Comparison of ENCODE assay signal across 9 mouse cellular contexts in genomic region chr14:20610146-20610545, GRCm38 (mm10). TPM values are rescaled to one million over a fixed set of nuclear protein-coding genes. Genes with fewer than 3 reads are reported as not detected.
DNase-seq lines count a peak whose midpoint lies in the region; ATAC-seq lines count a peak whose summit lies in the region.
"Had no signal": no experiment of that assay in that cellular context is flagged by ENCODE, and none has a peak within 500 bp of the region (broad histone marks: within the 10 kb centered on the region; RNA-seq: fewer than 3 reads in every experiment).

No protein-coding gene starts in this region.

- no peaks in the 10 kb centered on the region for H3K36me3 ChIP-seq in kidney, embryonic 14.5 days (ENCODE audit: control insufficient read depth, insufficient read depth, low read length)
- no peaks in the 10 kb centered on the region for H3K36me3 ChIP-seq in stomach, embryonic 14.5 days (ENCODE audit: control insufficient read depth, insufficient read depth, low read length)

- H3K4me1 ChIP-seq in kidney, embryonic 14.5 days (ENCODE audit: control insufficient read depth, insufficient read depth, low read length) = no peaks in the 10 kb centered on the region
- H3K4me1 ChIP-seq in stomach, embryonic 14.5 days (ENCODE audit: control insufficient read depth, insufficient read depth, low read length) = no peaks in the 10 kb centered on the region

- peak; percentile 47 to 66 for DNase-seq in adrenal gland, adult (ENCODE audit: inconsistent age in 2 of 2, low spot score in 1 of 2)
- DNase-seq in adrenal gland, adult 18-20 months (ENCODE audit: low spot score in 2 of 2) = no peak
- peak; percentile 58 for DNase-seq in gonadal fat pad, adult 2 months (ENCODE audit: low read depth)
- no peak for DNase-seq in T-cell, adult 2 months (ENCODE audit: low spot score)
- no peak for DNase-seq in layer of hippocampus, postnatal 25 days (ENCODE audit: extremely low spot score in 1 of 2, low spot score in 1 of 2)
- no peak for DNase-seq in frontal cortex, adult 2 months (ENCODE audit: extremely low spot score in 1 of 2, low spot score in 1 of 2)

- H3K9ac ChIP-seq in kidney, embryonic 14.5 days (ENCODE audit: low read depth, low read length) = no peak overlapping the region
- no peak overlapping the region for H3K9ac ChIP-seq in stomach, embryonic 14.5 days (replicated peaks; ENCODE audit: low read depth, low read length)

- no peak for ATAC-seq in kidney, embryonic 14.5 days (ENCODE audit: low FRiP score, low TSS enrichment)
- ATAC-seq in stomach, embryonic 14.5 days (ENCODE audit: insufficient number of reproducible peaks, insufficient read depth, low FRiP score, low read depth) = no peak; the same call in 1 of the 2 replicates

- WGBS in kidney, embryonic 14.5 days = 76% methylated on average over 4 of the region's 4 CpGs
- WGBS in stomach, embryonic 14.5 days = 71% methylated on average over 4 of the region's 4 CpGs

- H3K4me3 ChIP-seq in kidney, embryonic 14.5 days (ENCODE audit: low read length) = no peak overlapping the region
- H3K4me3 ChIP-seq in stomach, embryonic 14.5 days (ENCODE audit: low read depth, low read length) = no peak overlapping the region

- no peaks in the 10 kb centered on the region for H3K27me3 ChIP-seq in kidney, embryonic 14.5 days (ENCODE audit: control insufficient read depth, insufficient read depth, low read length)
- no peaks in the 10 kb centered on the region for H3K27me3 ChIP-seq in stomach, embryonic 14.5 days (ENCODE audit: control insufficient read depth, insufficient read depth, low read length)

- 0 out of 2 replicates have a peak overlapping the region, but pooled peaks have one; percentile 8 for H3K4me2 ChIP-seq in kidney, embryonic 14.5 days (replicated peaks; ENCODE audit: low read depth, low read length)
- H3K4me2 ChIP-seq in stomach, embryonic 14.5 days (replicated peaks; ENCODE audit: low read depth, low read length) = no peak overlapping the region

- H3K27ac ChIP-seq in kidney, embryonic 14.5 days (ENCODE audit: low read depth, low read length) = no peak overlapping the region
- H3K27ac ChIP-seq in stomach, embryonic 14.5 days (ENCODE audit: low read length) = 0 out of 2 replicates have a peak overlapping the region, but pooled peaks have one; percentile 10

- no peaks in the 10 kb centered on the region for H3K9me3 ChIP-seq in kidney, embryonic 14.5 days (ENCODE audit: control insufficient read depth, low read length)
- no peaks in the 10 kb centered on the region for H3K9me3 ChIP-seq in stomach, embryonic 14.5 days (ENCODE audit: control insufficient read depth, low read depth, low read length)

RNA-seq across cellular contexts. Expression of gene Usp54, which starts 30.7 kb away (rescaled TPM):
- total RNA-seq in adrenal gland, adult 18-20 months (2021) = 10 to 100 TPM; 11.2 to 14.5 TPM
- polyA plus RNA-seq in gonadal fat pad, adult 2 months (2012; rRNA removed) = 13.0 and 14.8 TPM in 2 replicates
- polyA plus RNA-seq in kidney, embryonic 14.5 days (2014; fragmentation: Nextera tagmentation; extraction: Ambion mirVana) = 4.8 and 10.3 TPM in 2 replicates
- 8.4 and 9.8 TPM in 2 replicates for polyA plus RNA-seq in stomach, embryonic 14.5 days (2014; fragmentation: Nextera tagmentation; extraction: Ambion mirVana)
- total RNA-seq in layer of hippocampus, postnatal 25 days (2021) = 10 to 100 TPM; 42.6 to 50.8 TPM
- polyA plus RNA-seq in frontal cortex, adult 2 months (2012; rRNA removed) = 40.5 and 45.0 TPM in 2 replicates

RNA-seq across cellular contexts. Expression of gene Myoz1, which starts 46.2 kb away (rescaled TPM):
- total RNA-seq in adrenal gland, adult 18-20 months (2021) = 1 to 10 TPM in 1 of 2 experiments, not detected in 1; 1.8 TPM
- 1.1 and 1.6 TPM in 2 replicates for polyA plus RNA-seq in gonadal fat pad, adult 2 months (2012; rRNA removed)
- 1.4 and 1.6 TPM in 2 replicates for polyA plus RNA-seq in kidney, embryonic 14.5 days (2014; fragmentation: Nextera tagmentation; extraction: Ambion mirVana)
- polyA plus RNA-seq in stomach, embryonic 14.5 days (2014; fragmentation: Nextera tagmentation; extraction: Ambion mirVana) = 0.29 TPM in 1 of 2 replicates, not detected in the other
- not detected for total RNA-seq in layer of hippocampus, postnatal 25 days (2021)
- polyA plus RNA-seq in frontal cortex, adult 2 months (2012; rRNA removed) = 1.4 and 2.2 TPM in 2 replicates
- total RNA-seq: midbrain, postnatal 0 days had no signal

RNA-seq across cellular contexts. Expression of gene Synpo2l, which starts 58.0 kb away (rescaled TPM):
- total RNA-seq in adrenal gland, adult 18-20 months (2021) = under 1 TPM; 0.20 to 0.67 TPM
- 0.43 and 0.49 TPM in 2 replicates for polyA plus RNA-seq in gonadal fat pad, adult 2 months (2012; rRNA removed)
- polyA plus RNA-seq in kidney, embryonic 14.5 days (2014; fragmentation: Nextera tagmentation; extraction: Ambion mirVana) = 0.24 and 0.26 TPM in 2 replicates
- 0.17 and 0.29 TPM in 2 replicates for polyA plus RNA-seq in stomach, embryonic 14.5 days (2014; fragmentation: Nextera tagmentation; extraction: Ambion mirVana)
- under 1 TPM; 0.12 to 0.22 TPM for total RNA-seq in layer of hippocampus, postnatal 25 days (2021)
- 0.29 and 0.40 TPM in 2 replicates for polyA plus RNA-seq in frontal cortex, adult 2 months (2012; rRNA removed)

Comparison
In these comparisons a context has a peak if more than half of its experiments do, and no peak if none do; other contexts are left out.
1. DNase-seq: peak in adrenal gland, adult (2 of 2) and gonadal fat pad, adult 2 months (single experiment); none in adrenal gland, adult 18-20 months (0 of 2), T-cell, adult 2 months (single experiment), layer of hippocampus, postnatal 25 days (0 of 2) and frontal cortex, adult 2 months (0 of 2).